Mouse (Mus musculus) myocyte (in vitro differentiated cells): ENCODE measurements around the gene Srrm4.

ENCODE experiments used
- CEBPB ChIP-seq: IDR thresholded peaks from 2 replicates; pipeline ENCODE4 v1.6.1; 2011; ENCODE audit warnings: mild to moderate bottlenecking, moderate library complexity; ENCODE audit not compliant: poor library complexity, insufficient read depth, severe bottlenecking
- E2F4 ChIP-seq: IDR thresholded peaks from one replicate; pipeline ENCODE4 v1.6.1; 2011; ENCODE audit warnings: mild to moderate bottlenecking, control low read depth, moderate library complexity; ENCODE audit not compliant: insufficient read depth
- POLR2A ChIP-seq: IDR thresholded peaks from one replicate; pipeline ENCODE4 v1.6.1; 2011; ENCODE audit warnings: low read depth, mild to moderate bottlenecking, control low read depth, moderate library complexity; ENCODE audit not compliant: insufficient read length
- USF1 ChIP-seq: IDR thresholded peaks from one replicate; pipeline ENCODE4 v1.6.1; 2011; ENCODE audit warnings: low read depth, mild to moderate bottlenecking, control low read depth, moderate library complexity

DNA sequence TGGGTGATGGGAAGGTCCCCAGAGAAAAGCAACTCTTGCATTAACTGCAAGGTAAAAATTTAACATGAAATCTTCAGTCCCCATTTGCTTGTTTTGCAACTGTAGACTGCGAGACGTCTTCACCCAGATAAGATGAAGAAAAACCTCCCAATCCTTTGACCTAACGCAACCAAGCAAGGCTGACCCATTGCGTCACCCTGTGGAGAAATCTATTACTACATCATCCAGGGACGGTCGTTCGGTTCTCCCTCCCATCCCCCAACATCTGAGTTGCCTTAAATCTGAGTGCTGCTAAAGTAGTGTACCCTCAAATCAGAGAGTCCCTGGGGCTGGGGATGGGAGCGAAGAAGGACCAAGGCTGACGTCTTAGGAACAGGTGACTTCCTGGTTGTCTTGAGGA lies 182.7 kb downstream of the Srrm4 start:
- no peak for TF ChIP-seq POLR2A
- no peak for TF ChIP-seq E2F4
- no peak for TF ChIP-seq CEBPB
- no peak for TF ChIP-seq USF1
